Mouse (Mus musculus) brain, adult 2 months (tissue): ENCODE measurements around the gene Kansl1l.
"Not testable (repeated sequence)": the region's sequence is repeated elsewhere in the genome, so short reads cannot be mapped to it uniquely, and the experiment has no call there.

Source experiments
- DNase-seq: peaks from one replicate; pipeline ENCODE4 v3.0.0; 2011; ENCODE audit warnings: low read depth, low spot score

Kansl1l gene

GRCm38 (mm10) chr1:66700149-66700692 is 117.1 kb downstream of the Kansl1l start:
- peak; percentile 36 for DNase-seq

GRCm38 (mm10) chr1:66699630-66700029 is 117.7 kb downstream of the Kansl1l start:
- DNase-seq: not testable (repeated sequence)

GRCm38 (mm10) chr1:66695296-66695695 is 122.1 kb downstream of the Kansl1l start:
- no peak for DNase-seq

GRCm38 (mm10) chr1:66694266-66694665 is 123.1 kb downstream of the Kansl1l start:
- DNase-seq: no peak

DNA sequence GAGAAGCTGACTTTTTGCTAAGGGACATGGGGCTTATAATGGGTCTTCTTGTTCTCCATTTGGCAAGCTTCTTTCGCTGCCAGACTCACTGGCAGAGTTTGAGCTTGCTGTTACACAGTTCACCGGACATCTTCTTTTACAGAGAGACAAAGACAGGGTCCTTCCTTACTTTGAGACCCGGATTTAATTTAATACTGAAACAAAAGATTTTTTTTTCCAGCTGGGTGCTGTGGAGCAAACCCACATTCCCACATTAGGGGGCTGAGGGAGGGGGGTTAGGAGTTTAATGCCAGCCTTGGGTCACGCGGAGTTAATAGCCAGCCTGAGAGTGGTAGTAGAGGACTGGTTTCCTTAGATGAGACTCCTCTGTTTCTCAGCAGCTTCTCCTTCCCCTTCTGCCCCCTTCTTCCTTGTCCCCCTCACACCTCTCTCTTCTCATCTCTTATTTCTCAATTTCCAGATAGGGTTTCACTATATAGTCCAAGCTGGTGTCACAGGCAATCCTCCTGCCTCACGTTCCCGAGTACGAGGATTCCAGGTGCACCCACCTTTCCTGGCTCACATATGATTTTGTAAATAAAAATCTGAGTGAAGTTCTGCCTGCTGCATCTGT is 124.5 kb downstream of the Kansl1l start:
- DNase-seq: peak; percentile 46

- no peak for DNase-seq
These were observed 125.1 kb downstream of the Kansl1l start for GRCm38 (mm10) chr1:66692308-66692707.

DNA sequence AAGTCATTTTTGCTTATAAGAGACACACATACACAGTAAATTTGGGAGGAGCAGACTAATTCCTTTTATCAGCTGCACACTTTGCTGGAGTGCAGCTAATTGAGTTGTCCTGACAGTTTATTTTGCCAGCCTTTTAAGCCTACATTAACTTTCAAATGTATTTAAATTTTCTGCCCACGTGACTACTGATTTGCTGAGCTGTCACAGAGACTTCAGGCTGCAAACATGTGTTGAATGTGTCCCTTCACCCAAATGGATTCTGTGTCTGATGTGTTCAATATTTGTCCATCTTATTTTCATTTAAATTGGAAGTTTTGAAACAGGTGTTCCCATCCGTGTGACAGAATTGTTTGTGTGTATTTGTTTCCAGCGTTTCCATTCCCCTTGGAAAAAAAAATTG is 125.6 kb downstream of the Kansl1l start:
- DNase-seq: no peak

DNA sequence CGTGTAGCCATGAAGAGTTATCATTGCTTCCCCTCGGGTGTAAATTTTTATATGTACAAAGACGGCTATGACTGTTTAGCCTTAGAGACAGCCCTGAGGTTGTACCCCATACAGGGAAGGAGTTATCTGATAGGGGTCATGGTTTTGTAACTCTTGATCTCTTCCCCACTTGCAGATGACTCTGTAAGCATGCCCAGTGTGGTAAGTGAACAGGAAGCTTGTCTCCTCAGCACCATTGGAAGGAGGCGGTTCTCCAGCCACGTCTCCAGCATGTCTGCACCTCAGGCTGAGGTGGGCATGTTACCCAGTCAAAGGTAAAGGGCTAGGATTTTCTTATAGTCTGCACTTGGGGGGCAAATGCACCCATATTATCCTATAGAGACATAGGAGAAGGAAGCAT is 134.4 kb downstream of the Kansl1l start:
- DNase-seq: no peak

DNA sequence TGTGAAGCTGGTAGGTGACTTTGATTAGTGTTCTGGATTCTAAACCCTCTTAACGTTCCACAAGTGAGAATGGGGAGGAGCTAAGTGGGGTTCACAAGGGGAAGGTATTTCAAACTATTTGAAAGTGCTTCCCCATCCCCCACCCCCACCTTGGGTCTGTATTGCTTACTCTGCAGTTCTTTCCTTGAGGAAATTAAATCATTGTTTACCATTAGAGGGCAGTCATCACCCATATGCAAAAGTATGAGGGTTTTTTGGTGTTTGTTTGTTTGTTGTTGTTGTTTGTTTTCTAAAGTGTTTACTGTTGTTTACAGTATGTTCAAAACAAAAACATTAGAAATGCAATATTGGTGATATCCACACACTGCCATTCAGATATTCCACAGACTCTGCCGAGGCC is 138.7 kb downstream of the Kansl1l start:
- no peak for DNase-seq

GRCm38 (mm10) chr1:66677928-66678327 is 139.4 kb downstream of the Kansl1l start:
- no peak for DNase-seq

GRCm38 (mm10) chr1:66672812-66673211 is 144.6 kb downstream of the Kansl1l start:
- DNase-seq: no peak

DNA sequence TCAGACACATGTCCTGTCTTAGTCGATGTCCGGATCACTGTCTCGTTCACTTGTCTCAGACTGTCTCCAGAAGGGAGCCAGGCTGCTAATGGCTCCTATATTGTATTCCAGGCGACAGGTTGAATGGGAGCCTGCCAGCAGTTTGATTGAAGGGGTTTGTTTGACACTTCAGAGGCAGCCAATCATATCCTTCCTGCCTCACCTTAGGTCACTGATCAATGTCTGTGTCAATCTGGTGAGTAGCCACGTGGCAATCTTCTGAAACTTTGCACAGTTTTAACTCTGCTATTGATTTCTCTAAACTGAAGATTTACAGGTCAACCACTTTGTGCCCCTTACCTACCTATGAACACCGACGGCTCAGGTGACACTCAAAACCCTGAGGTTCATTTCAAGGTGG is 145.9 kb downstream of the Kansl1l start:
- no peak for DNase-seq
